Mouse (Mus musculus): ENCODE measurements at regions not wholly inside any gene's neighbourhood (a gene's known extent, or its start where the extent isn't known, plus 50 kb on each side); places are given as distances from the start of the nearest gene placed in this dataset.

DNA sequence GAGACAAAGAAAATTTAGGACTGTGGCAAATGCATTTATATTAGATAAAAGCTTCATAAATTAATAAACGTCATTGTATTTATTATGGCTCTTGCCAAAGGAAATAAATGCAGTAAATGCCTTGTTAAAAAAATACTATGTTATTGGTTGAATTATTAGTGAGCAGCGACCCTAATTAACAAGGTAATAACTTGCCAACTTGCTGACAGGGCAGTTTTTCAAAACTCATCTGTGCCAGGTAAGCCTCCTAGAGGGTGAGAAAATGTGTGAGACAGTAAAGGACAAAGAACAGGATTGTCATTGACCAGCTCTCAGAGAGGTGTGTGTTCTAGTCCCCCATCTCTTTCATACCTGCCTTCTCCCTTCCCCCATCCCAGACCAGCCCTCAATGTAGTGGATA is 347.8 kb upstream of the Onecut1 start:
- TF ChIP-seq EP300 (IDR thresholded peaks at IDR 0.05; ENCODE audit: insufficient read depth, low read depth, low read length) (no peak), CTCF (IDR thresholded peaks at IDR 0.05; ENCODE audit: low read depth, low read length) (no peak), POLR2A (IDR thresholded peaks at IDR 0.05; ENCODE audit: insufficient read depth, low read length) (no peak)
- H3K9ac ChIP-seq (ENCODE audit: low read depth, poor library complexity, severe bottlenecking) = no peak overlapping the region
- H3K4me1 ChIP-seq (ENCODE audit: control insufficient read depth, insufficient read depth, low read length) = no peaks in the 10 kb centered on the region
- H3K27me3 ChIP-seq (ENCODE audit: control insufficient read depth, insufficient read depth, low read length, poor library complexity, severe bottlenecking) = no peaks in the 10 kb centered on the region
- H3K4me3 ChIP-seq (ENCODE audit: low read depth, low read length) = no peak overlapping the region
- H3K9me3 ChIP-seq (replicated peaks; ENCODE audit: control insufficient read depth, insufficient read depth, low read length, poor library complexity, severe bottlenecking) = no peaks in the 10 kb centered on the region
- H3K27ac ChIP-seq (ENCODE audit: insufficient read depth, low read length) = no peak overlapping the region
- no peaks in the 10 kb centered on the region for H3K36me3 ChIP-seq (ENCODE audit: control insufficient read depth, insufficient read depth, low read length, poor library complexity, severe bottlenecking)

DNA sequence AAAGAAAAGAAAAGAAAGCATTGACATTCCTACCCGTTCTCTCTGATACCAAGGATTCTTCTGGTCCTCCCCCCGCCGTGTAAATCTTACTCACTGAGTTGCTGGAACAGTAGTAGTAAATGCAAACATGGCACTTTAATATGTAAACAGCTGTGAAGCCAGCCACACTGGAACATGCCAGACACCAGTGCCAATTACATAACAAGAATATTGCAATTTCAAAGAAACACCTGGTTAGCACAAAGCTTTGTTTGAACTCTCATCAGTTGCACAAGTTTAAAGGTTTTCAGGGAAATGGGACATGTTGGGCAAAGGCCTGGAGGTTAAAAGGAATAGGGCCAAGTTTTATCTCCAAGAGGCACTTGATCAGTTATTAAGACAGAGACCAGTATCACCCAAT is 333.2 kb upstream of the Onecut1 start:
- no peaks in the 10 kb centered on the region for H3K27me3 ChIP-seq (ENCODE audit: control insufficient read depth, insufficient read depth, low read length, poor library complexity, severe bottlenecking)
- no peak overlapping the region for H3K4me3 ChIP-seq (ENCODE audit: low read depth, low read length)
- no peak overlapping the region for H3K9ac ChIP-seq (ENCODE audit: low read depth, poor library complexity, severe bottlenecking)
- H3K4me1 ChIP-seq (ENCODE audit: control insufficient read depth, insufficient read depth, low read length) = no peaks in the 10 kb centered on the region
- H3K9me3 ChIP-seq (replicated peaks; ENCODE audit: control insufficient read depth, insufficient read depth, low read length, poor library complexity, severe bottlenecking) = no peaks in the 10 kb centered on the region
- TF ChIP-seq POLR2A (IDR thresholded peaks at IDR 0.05; ENCODE audit: insufficient read depth, low read length) (no peak), EP300 (IDR thresholded peaks at IDR 0.05; ENCODE audit: insufficient read depth, low read depth, low read length) (no peak), CTCF (IDR thresholded peaks at IDR 0.05; ENCODE audit: low read depth, low read length) (no peak)
- no peaks in the 10 kb centered on the region for H3K36me3 ChIP-seq (ENCODE audit: control insufficient read depth, insufficient read depth, low read length, poor library complexity, severe bottlenecking)
- H3K27ac ChIP-seq (ENCODE audit: insufficient read depth, low read length) = no peak overlapping the region

DNA sequence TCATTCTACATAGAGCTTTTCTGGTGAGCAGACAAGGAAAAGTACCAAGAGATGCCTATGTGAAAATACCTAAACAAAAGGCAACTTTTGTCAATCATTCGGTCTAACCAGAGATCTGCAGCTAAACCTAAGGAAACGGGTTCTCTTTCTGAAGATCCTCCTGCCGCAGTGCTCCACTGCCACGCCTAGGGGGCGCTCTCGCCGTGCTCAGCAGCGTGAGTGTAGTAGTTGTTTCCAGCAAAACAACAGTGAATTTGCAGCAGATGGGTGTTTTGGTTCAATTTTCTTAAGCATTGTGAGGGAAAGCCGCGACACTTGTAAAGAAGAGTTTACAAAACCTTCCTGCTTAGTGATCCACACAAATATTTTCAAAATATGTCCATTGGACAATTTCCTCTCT is 331.4 kb upstream of the Onecut1 start:
- H3K9me3 ChIP-seq (replicated peaks; ENCODE audit: control insufficient read depth, insufficient read depth, low read length, poor library complexity, severe bottlenecking) = no peaks in the 10 kb centered on the region
- H3K4me1 ChIP-seq (ENCODE audit: control insufficient read depth, insufficient read depth, low read length) = no peaks in the 10 kb centered on the region
- H3K27me3 ChIP-seq (ENCODE audit: control insufficient read depth, insufficient read depth, low read length, poor library complexity, severe bottlenecking) = no peaks in the 10 kb centered on the region
- TF ChIP-seq CTCF (IDR thresholded peaks at IDR 0.05; ENCODE audit: low read depth, low read length) (peak; percentile 93), EP300 (IDR thresholded peaks at IDR 0.05; ENCODE audit: insufficient read depth, low read depth, low read length) (no peak)
- no peak overlapping the region for H3K27ac ChIP-seq (ENCODE audit: insufficient read depth, low read length)
- H3K9ac ChIP-seq (ENCODE audit: low read depth, poor library complexity, severe bottlenecking) = no peak overlapping the region
- no peaks in the 10 kb centered on the region for H3K36me3 ChIP-seq (ENCODE audit: control insufficient read depth, insufficient read depth, low read length, poor library complexity, severe bottlenecking)
- H3K4me3 ChIP-seq (ENCODE audit: low read depth, low read length) = no peak overlapping the region

DNA sequence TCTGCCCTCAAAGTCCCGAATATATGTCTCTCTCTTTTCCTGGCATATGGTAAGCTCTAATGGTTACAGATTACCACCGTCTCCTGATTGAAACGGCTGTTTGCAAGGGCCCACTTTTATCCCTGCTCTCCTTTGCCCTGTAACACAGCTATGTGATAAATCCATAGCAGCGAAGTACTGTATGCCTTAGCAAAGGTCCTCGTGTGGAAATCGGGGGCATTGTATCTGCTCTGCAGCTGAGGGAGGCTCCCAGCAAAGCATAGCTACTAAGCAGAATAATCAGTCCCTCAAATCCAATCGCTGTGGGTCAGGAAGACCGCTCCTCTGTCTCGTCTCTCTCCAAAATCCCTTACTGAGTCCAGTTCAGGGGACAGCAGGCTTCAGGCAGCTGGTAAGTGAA is 331.0 kb upstream of the Onecut1 start:
- Histone ChIP-seq H3K4me1 (ENCODE audit: control insufficient read depth, insufficient read depth, low read length) (no peaks in the 10 kb centered on the region), H3K9me3 (replicated peaks; ENCODE audit: control insufficient read depth, insufficient read depth, low read length, poor library complexity, severe bottlenecking) (no peaks in the 10 kb centered on the region), H3K27me3 (ENCODE audit: control insufficient read depth, insufficient read depth, low read length, poor library complexity, severe bottlenecking) (no peaks in the 10 kb centered on the region), H3K27ac (ENCODE audit: insufficient read depth, low read length) (no peak overlapping the region), H3K4me3 (ENCODE audit: low read depth, low read length) (no peak overlapping the region), H3K36me3 (ENCODE audit: control insufficient read depth, insufficient read depth, low read length, poor library complexity, severe bottlenecking) (no peaks in the 10 kb centered on the region), H3K9ac (ENCODE audit: low read depth, poor library complexity, severe bottlenecking) (no peak overlapping the region)
- no peak for TF ChIP-seq EP300 (IDR thresholded peaks at IDR 0.05; ENCODE audit: insufficient read depth, low read depth, low read length)
- TF ChIP-seq POLR2A (IDR thresholded peaks at IDR 0.05; ENCODE audit: insufficient read depth, low read length) = no peak
- no peak for TF ChIP-seq CTCF (IDR thresholded peaks at IDR 0.05; ENCODE audit: low read depth, low read length)

DNA sequence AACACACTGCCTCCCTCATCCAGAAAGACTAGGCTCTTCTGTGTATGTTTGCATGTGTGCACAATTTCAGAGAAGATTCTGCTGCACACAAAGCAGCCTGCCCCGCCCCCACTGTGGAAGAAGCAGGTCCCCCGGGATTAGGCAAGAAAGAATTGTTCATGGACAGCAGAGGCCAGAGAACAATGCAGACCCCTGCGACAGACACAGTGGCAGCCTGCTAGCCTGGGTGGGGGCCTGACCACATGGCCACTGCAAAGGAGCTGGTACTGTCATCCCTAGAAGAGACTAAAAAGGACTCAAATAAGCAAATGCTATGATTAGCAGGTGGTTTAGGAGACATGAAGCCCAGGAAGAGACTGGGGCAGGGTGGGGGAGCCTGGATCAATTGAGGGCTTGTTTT is 329.7 kb upstream of the Onecut1 start:
- H3K4me3 ChIP-seq (ENCODE audit: low read depth, low read length) = no peak overlapping the region
- no peaks in the 10 kb centered on the region for H3K9me3 ChIP-seq (replicated peaks; ENCODE audit: control insufficient read depth, insufficient read depth, low read length, poor library complexity, severe bottlenecking)
- no peak overlapping the region for H3K9ac ChIP-seq (ENCODE audit: low read depth, poor library complexity, severe bottlenecking)
- H3K4me1 ChIP-seq (ENCODE audit: control insufficient read depth, insufficient read depth, low read length) = no peaks in the 10 kb centered on the region
- H3K27ac ChIP-seq (ENCODE audit: insufficient read depth, low read length) = no peak overlapping the region
- H3K27me3 ChIP-seq (ENCODE audit: control insufficient read depth, insufficient read depth, low read length, poor library complexity, severe bottlenecking) = no peaks in the 10 kb centered on the region
- TF ChIP-seq POLR2A (IDR thresholded peaks at IDR 0.05; ENCODE audit: insufficient read depth, low read length) (no peak), EP300 (IDR thresholded peaks at IDR 0.05; ENCODE audit: insufficient read depth, low read depth, low read length) (no peak), CTCF (IDR thresholded peaks at IDR 0.05; ENCODE audit: low read depth, low read length) (no peak)
- no peaks in the 10 kb centered on the region for H3K36me3 ChIP-seq (ENCODE audit: control insufficient read depth, insufficient read depth, low read length, poor library complexity, severe bottlenecking)

DNA sequence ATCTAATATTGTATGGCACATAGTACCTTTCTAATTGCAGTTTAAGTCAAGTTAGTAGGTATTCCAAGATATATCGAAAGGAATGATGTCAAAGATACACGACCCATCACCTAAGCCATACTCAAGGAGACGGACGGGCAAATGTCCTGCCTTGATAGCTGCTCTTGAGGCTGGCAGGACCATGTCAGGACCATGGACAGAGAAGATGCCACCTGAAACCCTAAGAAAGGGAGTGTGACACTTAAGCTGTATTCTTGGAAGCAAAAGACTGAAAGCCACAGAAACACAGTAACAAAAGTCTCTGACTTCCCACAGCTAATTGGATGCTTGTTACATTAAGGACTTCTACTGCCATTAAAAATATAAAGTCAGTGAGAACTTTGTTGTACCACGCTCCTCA is 326.7 kb upstream of the Onecut1 start:
- Histone ChIP-seq H3K9me3 (replicated peaks; ENCODE audit: control insufficient read depth, insufficient read depth, low read length, poor library complexity, severe bottlenecking) (no peaks in the 10 kb centered on the region), H3K27me3 (ENCODE audit: control insufficient read depth, insufficient read depth, low read length, poor library complexity, severe bottlenecking) (no peaks in the 10 kb centered on the region), H3K36me3 (ENCODE audit: control insufficient read depth, insufficient read depth, low read length, poor library complexity, severe bottlenecking) (no peaks in the 10 kb centered on the region), H3K4me3 (ENCODE audit: low read depth, low read length) (no peak overlapping the region), H3K9ac (ENCODE audit: low read depth, poor library complexity, severe bottlenecking) (no peak overlapping the region), H3K4me1 (ENCODE audit: control insufficient read depth, insufficient read depth, low read length) (no peaks in the 10 kb centered on the region), H3K27ac (ENCODE audit: insufficient read depth, low read length) (no peak overlapping the region)
- TF ChIP-seq EP300 (IDR thresholded peaks at IDR 0.05; ENCODE audit: insufficient read depth, low read depth, low read length) (no peak), POLR2A (IDR thresholded peaks at IDR 0.05; ENCODE audit: insufficient read depth, low read length) (no peak), CTCF (IDR thresholded peaks at IDR 0.05; ENCODE audit: low read depth, low read length) (no peak)

Measured in ES-Bruce4 (cell line).